Mouse (Mus musculus): ENCODE data around the gene Exosc3. TPM values are rescaled to one million over a fixed set of nuclear protein-coding genes. Genes with fewer than 3 reads are reported as not detected.
"Not testable (repeated sequence)": the region's sequence is repeated elsewhere in the genome, so short reads cannot be mapped to it uniquely, and the experiment has no call there.

Gene Exosc3
- polyA plus RNA-seq (2012; rRNA removed): 13.7 and 15.6 TPM in 2 replicates

- WGBS: under 1% methylated on average over 76 of the region's 76 CpGs
- no peak for DNase-seq (ENCODE audit: low read depth, low spot score)
Measured at GRCm38 (mm10) chr4:45342286-45343155, at the start of gene Exosc3. Gene Exosc3 (minus strand): TSS chr4:45342732.

GRCm38 (mm10) chr4:45392099-45392498 is 49.6 kb upstream of the Exosc3 start:
- 68% methylated on average over 4 of the region's 4 CpGs for WGBS
- DNase-seq (ENCODE audit: low read depth, low spot score): no peak

DNA sequence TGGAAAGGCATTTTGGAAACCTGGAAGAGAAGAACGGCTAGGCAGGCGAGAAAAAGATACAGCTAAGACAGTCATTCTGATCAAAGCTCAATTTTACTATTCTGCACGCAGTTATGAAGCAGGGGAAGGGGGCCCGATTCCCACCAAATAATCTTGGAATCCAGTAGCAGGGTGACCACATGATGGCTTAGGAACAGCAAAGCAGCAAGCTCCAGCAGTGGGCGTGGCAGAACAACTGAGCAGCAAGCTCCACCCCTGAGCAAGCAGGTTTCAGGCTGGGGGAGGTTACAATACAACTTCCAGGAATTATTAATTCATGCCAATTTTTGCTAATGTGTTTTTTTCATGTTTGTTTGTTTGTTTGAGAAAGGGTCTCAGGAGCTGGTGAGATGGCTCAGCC is 44.8 kb upstream of the Exosc3 start:
- 92% methylated on average over 5 of the region's 5 CpGs for WGBS

GRCm38 (mm10) chr4:45382133-45382532 is 39.6 kb upstream of the Exosc3 start:
- DNase-seq (ENCODE audit: low read depth, low spot score): not testable (repeated sequence)
- WGBS: 27% methylated on average over 2 of the region's 2 CpGs

More for the DNA sequence above, 44.8 kb upstream of the Exosc3 start:
- not testable (repeated sequence) for DNase-seq (ENCODE audit: low read depth, low spot score)

- not testable (repeated sequence) for DNase-seq (ENCODE audit: low read depth, low spot score)
- 82% methylated on average over 10 of the region's 10 CpGs for WGBS
Measured at GRCm38 (mm10) chr4:45380903-45381580, 38.5 kb upstream of the Exosc3 start.

DNA sequence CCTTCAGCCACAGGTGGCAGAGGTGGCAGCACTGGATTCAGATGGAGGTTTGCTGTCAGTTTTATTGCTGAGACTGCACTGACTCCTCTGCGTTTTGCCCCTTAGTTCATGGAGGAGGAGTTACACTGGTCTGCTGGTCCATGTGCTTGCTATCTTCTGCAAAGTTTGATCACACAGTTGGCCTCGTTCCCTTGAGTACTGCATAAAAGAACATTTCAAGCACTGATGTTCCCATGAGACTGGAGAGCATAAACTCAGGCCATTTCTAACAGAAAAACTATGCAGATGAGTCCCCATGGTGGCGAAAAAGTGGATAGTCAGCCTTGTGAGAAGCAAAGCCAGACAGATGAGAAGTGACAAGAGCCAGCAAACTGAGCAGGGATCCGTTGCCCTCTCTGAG is 34.0 kb upstream of the Exosc3 start:
- no peak for DNase-seq (ENCODE audit: low read depth, low spot score)

DNA sequence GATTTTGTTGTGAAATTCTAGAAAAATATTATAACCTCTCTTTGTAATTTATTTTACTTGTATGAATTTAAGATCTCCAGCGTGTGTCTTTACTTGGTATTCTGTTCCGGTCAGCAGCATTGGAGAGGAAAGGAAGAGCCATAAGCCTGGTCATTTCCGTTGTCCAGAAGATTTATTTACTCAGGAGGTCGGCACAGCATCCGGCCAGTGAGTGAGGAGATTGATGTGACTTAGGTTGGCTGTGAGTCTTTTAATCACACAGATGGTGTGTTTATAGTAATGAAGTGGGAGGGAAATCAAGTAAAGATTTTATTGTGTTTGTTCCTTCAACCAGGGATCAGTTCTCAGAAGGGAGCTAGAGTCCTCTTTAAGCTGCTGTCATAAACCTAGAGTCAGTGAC is 32.3 kb upstream of the Exosc3 start:
- DNase-seq (ENCODE audit: low read depth, low spot score): no peak
- 66% methylated on average over 5 of the region's 5 CpGs for WGBS

More for the DNA sequence above, 34.0 kb upstream of the Exosc3 start:
- WGBS: 77% methylated on average over 4 of the region's 4 CpGs

DNA sequence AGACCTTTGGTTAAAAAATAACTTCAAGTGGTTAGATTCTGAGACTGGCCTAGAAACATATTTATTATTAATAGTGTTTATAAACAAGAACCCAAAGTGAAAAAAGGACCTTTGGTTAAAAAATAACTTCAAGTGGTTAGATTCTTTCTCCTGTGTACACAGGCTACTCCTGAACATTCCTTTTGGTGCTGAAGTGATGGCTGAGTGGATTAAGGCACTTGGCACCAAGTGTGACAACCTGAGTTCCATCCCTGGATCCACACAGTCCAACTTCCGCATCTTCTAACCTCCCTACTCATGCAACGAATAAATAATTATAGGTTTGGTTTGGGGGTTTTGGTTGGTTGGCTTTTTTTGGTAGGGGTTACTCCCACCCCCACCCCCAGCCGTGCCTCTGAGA is 28.7 kb upstream of the Exosc3 start:
- WGBS: 96% methylated on average over 3 of the region's 3 CpGs
- DNase-seq (ENCODE audit: low read depth, low spot score): no peak

GRCm38 (mm10) chr4:45356653-45357052 is 14.1 kb upstream of the Exosc3 start:
- no peak for DNase-seq (ENCODE audit: low read depth, low spot score)
- WGBS: 84% methylated on average over 3 of the region's 3 CpGs

- peak; percentile 66 for DNase-seq (ENCODE audit: low read depth, low spot score)
- under 1% methylated on average over 42 of the region's 42 CpGs for WGBS
Measured at GRCm38 (mm10) chr4:45341669-45342249, 773 bp downstream of the Exosc3 start, which contains the start of gene Dcaf10. Gene Dcaf10 (plus strand): TSS chr4:45342101.

DNA sequence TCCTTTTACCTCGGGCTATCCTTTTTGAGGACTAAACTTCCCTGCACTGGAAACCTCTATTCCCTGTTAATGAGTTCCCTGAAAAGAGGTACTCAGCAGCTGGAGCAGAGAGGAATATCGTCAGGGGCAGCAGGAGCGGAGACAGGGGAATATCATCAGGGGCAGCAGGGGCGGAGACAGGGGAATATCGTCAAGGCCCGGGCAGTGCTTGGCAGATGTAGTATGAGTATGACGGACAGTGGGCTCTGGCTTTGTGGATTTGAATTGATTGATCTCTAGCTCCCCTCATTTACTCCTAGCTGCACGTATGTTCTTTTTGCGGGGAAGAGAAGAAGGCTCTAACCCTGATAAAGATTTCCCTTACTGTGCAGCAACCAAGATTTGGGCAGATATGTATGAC is 1.3 kb downstream of the Exosc3 start:
- DNase-seq (ENCODE audit: low read depth, low spot score): no peak
- WGBS: 70% methylated on average over 9 of the region's 9 CpGs

- 54% methylated on average over 3 of the region's 3 CpGs for WGBS
- no peak for DNase-seq (ENCODE audit: low read depth, low spot score)
Measured at GRCm38 (mm10) chr4:45332466-45332865, 10.1 kb downstream of the Exosc3 start.

DNA sequence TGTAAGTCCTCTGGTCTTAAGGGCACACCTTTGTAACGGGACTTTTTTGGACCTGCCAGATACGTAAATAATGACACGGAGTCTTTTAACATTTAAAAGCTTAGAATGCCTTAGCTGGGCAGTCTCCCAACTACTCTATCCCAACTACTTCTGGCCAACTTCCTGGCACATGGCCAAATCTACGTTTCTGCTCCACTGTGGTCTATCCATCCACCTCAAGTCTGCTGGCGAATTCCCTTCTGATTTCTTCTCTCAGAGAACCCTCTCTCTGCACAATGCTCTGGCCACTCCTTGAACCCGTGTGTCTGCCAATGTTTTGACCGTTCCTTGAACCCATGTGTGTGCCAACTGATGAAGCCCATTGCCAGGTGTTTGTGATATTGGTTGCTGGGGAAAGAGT is 11.4 kb downstream of the Exosc3 start:
- DNase-seq (ENCODE audit: low read depth, low spot score): no peak
- 43% methylated on average over 7 of the region's 7 CpGs for WGBS

DNA sequence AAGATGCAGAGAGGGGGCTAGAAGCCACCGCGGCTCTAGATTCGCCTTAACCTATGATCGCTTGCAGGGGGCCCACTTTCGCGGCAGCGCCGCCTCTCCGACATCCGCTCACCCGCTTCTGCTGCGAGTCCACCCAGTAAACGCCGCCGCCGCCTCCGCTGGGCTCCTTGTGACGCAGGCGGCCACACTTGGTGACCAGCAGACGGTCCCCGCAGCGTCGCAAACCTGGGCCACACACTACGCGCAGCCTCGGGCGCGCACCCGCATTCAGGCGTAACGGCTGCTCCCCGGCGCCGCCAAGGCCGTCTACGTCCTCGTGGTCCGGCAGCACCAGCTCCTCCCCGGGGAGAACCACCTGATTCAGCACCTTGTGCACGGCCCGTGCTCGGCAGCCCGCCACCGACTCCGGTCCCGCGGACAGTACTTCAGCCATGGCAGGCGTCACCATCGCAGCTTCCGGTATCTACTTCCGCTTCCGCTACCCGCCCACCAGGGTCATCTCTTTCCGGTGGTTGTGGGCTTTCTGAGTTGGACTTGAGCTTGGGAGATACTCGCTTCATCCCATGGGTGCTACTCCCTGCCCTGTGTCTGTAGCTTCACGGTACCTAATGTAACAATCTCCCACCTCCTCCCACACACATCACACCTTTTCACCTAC is 22.2 kb downstream of the Exosc3 start:
- DNase-seq (ENCODE audit: low read depth, low spot score): no peak
- WGBS: under 1% methylated on average over 56 of the region's 56 CpGs

DNA sequence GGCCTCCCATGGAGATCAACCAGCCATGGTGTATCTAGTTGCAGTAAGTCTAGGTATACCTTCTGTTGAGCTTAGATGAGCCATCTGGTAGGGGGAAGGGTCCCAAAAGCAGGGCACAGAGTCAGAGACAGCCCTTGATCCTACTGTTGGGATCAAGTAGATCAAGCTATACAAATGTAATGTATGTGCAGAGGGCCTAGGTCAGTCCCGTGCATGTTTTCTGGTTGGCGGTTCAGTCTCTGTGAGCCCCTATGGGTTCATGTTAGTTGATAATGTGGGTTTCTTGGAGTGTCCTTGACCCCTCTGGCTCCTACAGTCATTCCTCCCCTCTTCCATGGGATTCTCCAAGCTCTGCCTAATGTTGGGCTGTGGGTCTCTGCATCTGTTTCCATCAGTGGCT is 31.5 kb downstream of the Exosc3 start:
- WGBS: 89% methylated on average over 2 of the region's 2 CpGs
- no peak for DNase-seq (ENCODE audit: low read depth, low spot score)

GRCm38 (mm10) chr4:45308606-45309005 is 33.9 kb downstream of the Exosc3 start:
- WGBS: 91% methylated on average over 6 of the region's 6 CpGs
- no peak for DNase-seq (ENCODE audit: low read depth, low spot score)

- no peak for DNase-seq (ENCODE audit: low read depth, low spot score)
- WGBS: 47% methylated on average over 11 of the region's 11 CpGs
Measured at GRCm38 (mm10) chr4:45308046-45308445, 34.5 kb downstream of the Exosc3 start.

- DNase-seq (ENCODE audit: low read depth, low spot score): no peak
- WGBS: 98% methylated on average over 14 of the region's 14 CpGs
Measured at GRCm38 (mm10) chr4:45305536-45305935, 37.0 kb downstream of the Exosc3 start.

- WGBS: 13% methylated on average over 27 of the region's 27 CpGs
Measured at GRCm38 (mm10) chr4:45296662-45297564, 45.6 kb downstream of the Exosc3 start, which contains the start of gene Trmt10b. Gene Trmt10b (plus strand): TSS chr4:45297127.

More at GRCm38 (mm10) chr4:45296662-45297564, 45.6 kb downstream of the Exosc3 start, which contains the start of gene Trmt10b:
- peak; percentile 87 for DNase-seq (ENCODE audit: low read depth, low spot score)

Measured in large intestine, adult 2 months (tissue).